Comparison of ENCODE assay signal across 9 mouse cellular contexts in genomic region chr4:150248009-150248408, GRCm38 (mm10). TPM values are rescaled to one million over a fixed set of nuclear protein-coding genes. Genes with fewer than 3 reads are reported as not detected.
DNase-seq lines count a peak whose midpoint lies in the region; ATAC-seq and TF ChIP-seq lines count a peak whose summit lies in the region.
"Had no signal": no experiment of that assay in that cellular context is flagged by ENCODE, and none has a peak within 500 bp of the region (broad histone marks: within the 10 kb centered on the region; RNA-seq: fewer than 3 reads in every experiment).

No protein-coding gene starts in this region.

- H3K4me1 ChIP-seq in MEL (ENCODE audit: control insufficient read depth in 1 of 2, insufficient read depth in 2 of 2, low read length in 2 of 2) = no peaks in the 10 kb centered on the region
- H3K4me1 ChIP-seq in liver, embryonic 15.5 days (replicated peaks) = peaks cover 14% of the 10 kb centered on the region
- no peaks in the 10 kb centered on the region for H3K4me1 ChIP-seq in neural tube, embryonic 11.5 days (ENCODE audit: control insufficient read depth, insufficient read depth, low read length)

- TF ChIP-seq RAD21 in MEL (IDR thresholded peaks at IDR 0.05; ENCODE audit: low read depth, low read length) = peak; percentile 42

- H3K27me3 ChIP-seq in MEL (ENCODE audit: control insufficient read depth in 1 of 2, insufficient read depth in 2 of 2, low read length in 2 of 2) = no peaks in the 10 kb centered on the region
- no peaks in the 10 kb centered on the region for H3K27me3 ChIP-seq in liver, embryonic 15.5 days
- no peaks in the 10 kb centered on the region for H3K27me3 ChIP-seq in neural tube, embryonic 11.5 days (ENCODE audit: control insufficient read depth, insufficient read depth, low read length)
- H3K27me3 ChIP-seq: megakaryocyte, embryonic 14.5 days had no signal

- no peak overlapping the region for H3K4me3 ChIP-seq in MEL (ENCODE audit: control insufficient read depth in 1 of 2, insufficient read depth in 1 of 2, low read depth in 2 of 2, low read length in 2 of 2)
- H3K4me3 ChIP-seq in gastrocnemius, adult 2 months = no peak overlapping the region
- H3K4me3 ChIP-seq in liver, embryonic 15.5 days (replicated peaks) = no peak overlapping the region
- H3K4me3 ChIP-seq in neural tube, embryonic 11.5 days (ENCODE audit: low read depth, low read length) = no peak overlapping the region
- H3K4me3 ChIP-seq: megakaryocyte, embryonic 14.5 days had no signal

- no peak for TF ChIP-seq EP300 in MEL (IDR thresholded peaks at IDR 0.05; ENCODE audit: low read depth in 1 of 2, low read length in 2 of 2)

- H3K79me2 ChIP-seq in MEL (ENCODE audit: control insufficient read depth, insufficient read depth, low read length, poor library complexity) = no peaks in the 10 kb centered on the region

- intact Hi-C loops in gastrocnemius, adult 2 months (cut with DNase I) = loop anchor here (2.0 kb wide), 1 partner anchor 71 kb away; no protein-coding TSS in a partner anchor

- 66% methylated on average over 5 of the region's 5 CpGs for WGBS in liver, embryonic 15.5 days (ENCODE audit: insufficient replicate concordance)
- 67% methylated on average over 5 of the region's 5 CpGs for WGBS in neural tube, embryonic 11.5 days

- H3K4me2 ChIP-seq in liver, embryonic 15.5 days = no peak overlapping the region
- H3K4me2 ChIP-seq in neural tube, embryonic 11.5 days (ENCODE audit: low read depth) = no peak overlapping the region

- no peak; a peak in 1 of 4 replicates for TF ChIP-seq POLR2A in MEL (IDR thresholded peaks at IDR 0.05; ENCODE audit: control insufficient read depth in 1 of 2, insufficient read depth in 1 of 2, low read depth in 1 of 2, low read length in 2 of 2, poor library complexity in 1 of 2)

- peaks cover 0 to 20% of the 10 kb centered on the region in 2 experiments; a peak in 2 of 4 replicates for H3K36me3 ChIP-seq in MEL (ENCODE audit: control insufficient read depth in 1 of 2, insufficient read depth in 2 of 2, low read length in 2 of 2)
- H3K36me3 ChIP-seq in liver, embryonic 15.5 days (replicated peaks) = peaks cover 74% of the 10 kb centered on the region
- peaks cover 28% of the 10 kb centered on the region for H3K36me3 ChIP-seq in neural tube, embryonic 11.5 days (ENCODE audit: control insufficient read depth, insufficient read depth, low read length)

- H3K9me3 ChIP-seq in MEL (replicated peaks; ENCODE audit: insufficient read depth, low read length) = no peaks in the 10 kb centered on the region
- H3K9me3 ChIP-seq in liver, embryonic 15.5 days (replicated peaks) = no peaks in the 10 kb centered on the region
- no peaks in the 10 kb centered on the region for H3K9me3 ChIP-seq in neural tube, embryonic 11.5 days (ENCODE audit: control insufficient read depth, low read length)
- H3K9me3 ChIP-seq: megakaryocyte, embryonic 14.5 days had no signal

- ATAC-seq in liver, embryonic 15.5 days (ENCODE audit: insufficient read depth) = 0 out of 2 replicates have a peak, but pooled peaks have one; percentile 27
- ATAC-seq in neural tube, embryonic 11.5 days (ENCODE audit: insufficient read depth, low FRiP score, low TSS enrichment) = peak; percentile 22; the same call in 1 of the 2 replicates

- H3K9ac ChIP-seq in MEL (ENCODE audit: control insufficient read depth, low read depth, low read length, poor library complexity, severe bottlenecking) = no peak overlapping the region
- no peak overlapping the region for H3K9ac ChIP-seq in liver, embryonic 15.5 days
- H3K9ac ChIP-seq in neural tube, embryonic 11.5 days (ENCODE audit: low read length) = no peak overlapping the region

- DNase-seq in 416B (ENCODE audit: low read depth) (peak; percentile 68), MEL (ENCODE audit: low read depth, low spot score) (peak; percentile 70)
- peak; percentile 82 for DNase-seq in cerebellum, adult 9-10 months
- DNase-seq in gastrocnemius, adult 2 months = peak; percentile 77
- DNase-seq in kidney, adult 9 months = peak; percentile 75
- peak; percentile 73 for DNase-seq in neural tube, embryonic 11.5 days (ENCODE audit: low spot score)
- DNase-seq in thymus, postnatal 0 days (ENCODE audit: low spot score) = peak; percentile 76

- H3K27ac ChIP-seq in MEL (ENCODE audit: control insufficient read depth, low read depth, low read length) = no peak overlapping the region
- H3K27ac ChIP-seq in gastrocnemius, adult 2 months = no peak overlapping the region
- H3K27ac ChIP-seq in liver, embryonic 15.5 days (replicated peaks) = no peak overlapping the region
- H3K27ac ChIP-seq in neural tube, embryonic 11.5 days (ENCODE audit: low read depth, low read length) = no peak overlapping the region

- TF ChIP-seq CTCF in MEL (IDR thresholded peaks at IDR 0.05 in 2 of 3, conservative IDR thresholded peaks at IDR 0.05 in 1 of 3; ENCODE audit: control insufficient read depth in 1 of 3, insufficient read depth in 1 of 3, low read depth in 2 of 3, low read length in 3 of 3, poor library complexity in 1 of 3, severe bottlenecking in 1 of 3) = peak; percentile 80 to 93 (median 89)
- peak; percentile 97 for TF ChIP-seq CTCF in gastrocnemius, adult 2 months (IDR thresholded peaks at IDR 0.05)

TF ChIP-seq in MEL, 35 proteins besides CTCF, POLR2A, EP300 and RAD21:
- TF ChIP-seq MYB (IDR thresholded peaks at IDR 0.05; ENCODE audit: low read depth, low read length) (no peak), E2F4 (IDR thresholded peaks at IDR 0.05; ENCODE audit: borderline replicate concordance, low read depth, low read length) (no peak), GABPA (IDR thresholded peaks at IDR 0.05; ENCODE audit: low read depth, low read length) (no peak), TCF12 (IDR thresholded peaks at IDR 0.05; ENCODE audit: low read depth, low read length) (0 out of 2 replicates have a peak, but pooled peaks have one; percentile 3), ZC3H11A (IDR thresholded peaks at IDR 0.05; ENCODE audit: low read depth, low read length) (peak; percentile 27; the same call in 1 of the 2 replicates), USF1 (IDR thresholded peaks at IDR 0.05; ENCODE audit: low read depth, low read length) (peak; percentile 2; the same call in 1 of the 2 replicates), SMC3 (IDR thresholded peaks at IDR 0.05; ENCODE audit: low read depth, low read length) (peak; percentile 65), BHLHE40 (IDR thresholded peaks at IDR 0.05; ENCODE audit: borderline replicate concordance, low read depth, low read length) (no peak)

RNA-seq across cellular contexts. Expression of gene Eno1, which starts 11.5 kb away (rescaled TPM):
- total RNA-seq in MEL (2012; rRNA removed) = 254 and 516 TPM in 2 replicates
- 1,000 to 10,000 TPM in 1 of 2 experiments, 100 to 1,000 TPM in 1; 737 to 5,492 TPM for polyA plus RNA-seq in MEL (2012; ENCODE audit: insufficient read depth in 1 of 2, insufficient read length in 2 of 2, low read depth in 1 of 2, low replicate concordance in 2 of 2, missing spikeins in 1 of 2)
- total RNA-seq in gastrocnemius, adult 2 months (2021) = 10 to 100 TPM; 68.1 to 92.0 TPM
- polyA plus RNA-seq in liver, embryonic 15.5 days (2015; fragmentation: Nextera tagmentation; extraction: Ambion mirVana) = 557 and 577 TPM in 2 replicates
- polyA plus RNA-seq in neural tube, embryonic 11.5 days (2014; fragmentation: Nextera tagmentation; extraction: Ambion mirVana) = 1,923 and 1,983 TPM in 2 replicates
- polyA plus RNA-seq in thymus, postnatal 0 days (2015; fragmentation: Nextera tagmentation; extraction: Ambion mirVana) = 700 and 780 TPM in 2 replicates

RNA-seq across cellular contexts. Expression of gene Rere, which starts 33.4 kb away (rescaled TPM):
- total RNA-seq in MEL (2012; rRNA removed) = 4.1 and 5.8 TPM in 2 replicates
- polyA plus RNA-seq in MEL (2012; ENCODE audit: insufficient read depth in 1 of 2, insufficient read length in 2 of 2, low read depth in 1 of 2, low replicate concordance in 2 of 2, missing spikeins in 1 of 2) = 10 to 100 TPM in 1 of 2 experiments, not detected in 1; 31.8 TPM
- total RNA-seq in gastrocnemius, adult 2 months (2021) = 10 to 100 TPM; 71.3 to 95.7 TPM
- polyA plus RNA-seq in liver, embryonic 15.5 days (2015; fragmentation: Nextera tagmentation; extraction: Ambion mirVana) = 5.3 and 6.8 TPM in 2 replicates
- 51.5 and 52.0 TPM in 2 replicates for polyA plus RNA-seq in neural tube, embryonic 11.5 days (2014; fragmentation: Nextera tagmentation; extraction: Ambion mirVana)
- polyA plus RNA-seq in thymus, postnatal 0 days (2015; fragmentation: Nextera tagmentation; extraction: Ambion mirVana) = 9.8 and 13.6 TPM in 2 replicates

RNA-seq across cellular contexts. Expression of gene Car6, which starts 46.9 kb away (rescaled TPM):
- not detected in 2 replicates for total RNA-seq in MEL (2012; rRNA removed)
- polyA plus RNA-seq in MEL (2012; ENCODE audit: insufficient read depth in 1 of 2, insufficient read length in 2 of 2, low read depth in 1 of 2, low replicate concordance in 2 of 2, missing spikeins in 1 of 2) = under 1 TPM in 1 of 2 experiments, not detected in 1; 0.19 TPM
- total RNA-seq in gastrocnemius, adult 2 months (2021) = not detected
- not detected in 2 replicates for polyA plus RNA-seq in liver, embryonic 15.5 days (2015; fragmentation: Nextera tagmentation; extraction: Ambion mirVana)
- 0.39 TPM in 1 of 2 replicates, not detected in the other for polyA plus RNA-seq in neural tube, embryonic 11.5 days (2014; fragmentation: Nextera tagmentation; extraction: Ambion mirVana)
- 0.30 and 0.93 TPM in 2 replicates for polyA plus RNA-seq in thymus, postnatal 0 days (2015; fragmentation: Nextera tagmentation; extraction: Ambion mirVana)
